Mouse (Mus musculus) bone marrow macrophage, adult 2 months (primary cell): ENCODE data around the gene Tmem184b.

Experiments used
- CTCF ChIP-seq: IDR thresholded peaks from 2 replicates; pipeline ENCODE4 v1.5.1; 2012; ENCODE audit warnings: low read depth, mild to moderate bottlenecking, low read length, moderate library complexity
- POLR2A ChIP-seq: IDR thresholded peaks from 2 replicates; pipeline ENCODE4 v1.6.1; 2012; ENCODE audit warnings: mild to moderate bottlenecking, low read depth, low read length, borderline replicate concordance

GRCm38 (mm10) chr15:79348651-79349050 is 54.7 kb downstream of the Tmem184b start:
- TF ChIP-seq CTCF: no peak
- TF ChIP-seq POLR2A: no peak
